In the genomic region with DNA sequence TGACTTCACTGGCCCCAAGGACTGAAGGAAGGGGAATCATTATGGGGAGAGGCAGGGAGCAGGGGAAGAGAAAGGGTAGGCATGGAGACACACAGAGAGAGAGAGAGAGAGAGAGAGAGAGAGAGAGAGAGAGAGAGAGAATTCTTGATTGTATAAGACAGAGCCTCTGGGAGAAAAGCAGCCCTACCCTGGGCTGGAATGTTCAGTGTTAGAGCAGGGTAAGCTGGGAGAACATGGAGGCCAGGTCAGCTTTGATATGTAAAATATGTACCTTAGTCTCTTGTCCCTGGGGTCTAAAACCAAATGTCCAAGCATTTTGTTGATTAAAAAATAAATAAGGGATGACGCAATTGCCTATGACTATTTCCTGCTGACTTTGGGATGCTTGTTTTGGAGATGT, we compare ENCODE assay signal across 19 mouse cellular contexts.
DNase-seq lines count a peak whose midpoint lies in the region; ATAC-seq and TF ChIP-seq lines count a peak whose summit lies in the region.
"Had no signal": no experiment of that assay in that cellular context is flagged by ENCODE, and none has a peak within 500 bp of the region (broad histone marks: within the 10 kb centered on the region; RNA-seq: fewer than 3 reads in every experiment).

No protein-coding gene starts in this region.

- ATAC-seq in lung, postnatal 0 days: no peak
- no peak for ATAC-seq in activated CD4-positive, CD25-positive, alpha-beta regulatory T cell, adult 4 months
- ATAC-seq: forebrain, embryonic 14.5 days; forebrain, embryonic 16.5 days had no signal

- no peak for TF ChIP-seq CTCF in lung, postnatal 0 days (IDR thresholded peaks at IDR 0.05)

- no peaks in the 10 kb centered on the region for H3K9me3 ChIP-seq in lung, postnatal 0 days (ENCODE audit: low read length)
- H3K9me3 ChIP-seq: embryonic facial prominence, embryonic 10.5 days; embryonic facial prominence, embryonic 12.5 days; forebrain, embryonic 12.5 days had no signal

- H3K27ac ChIP-seq in lung, postnatal 0 days (ENCODE audit: low read length): no peak overlapping the region
- H3K27ac ChIP-seq: embryonic facial prominence, embryonic 10.5 days; embryonic facial prominence, embryonic 12.5 days; forebrain, embryonic 12.5 days had no signal

- no peak overlapping the region for H3K9ac ChIP-seq in lung, postnatal 0 days (replicated peaks; ENCODE audit: low read depth)
- H3K9ac ChIP-seq: embryonic facial prominence, embryonic 12.5 days; forebrain, embryonic 12.5 days had no signal

- H3K4me3 ChIP-seq in lung, postnatal 0 days (ENCODE audit: low read depth, low read length): no peak overlapping the region
- H3K4me3 ChIP-seq: embryonic facial prominence, embryonic 10.5 days; embryonic facial prominence, embryonic 12.5 days; forebrain, embryonic 12.5 days had no signal

- H3K36me3 ChIP-seq in lung, postnatal 0 days (ENCODE audit: insufficient read depth, low read length): no peaks in the 10 kb centered on the region
- H3K36me3 ChIP-seq: embryonic facial prominence, embryonic 10.5 days; embryonic facial prominence, embryonic 12.5 days; forebrain, embryonic 12.5 days had no signal

- DNase-seq in lung, postnatal 0 days (ENCODE audit: low spot score): peak; percentile 8
- DNase-seq in lung, postnatal 36 days: no peak
- DNase-seq in ES-CJ7 (ENCODE audit: low read depth, low spot score): peak; percentile 74
- peak; percentile 72 for DNase-seq in ZHBTc4 (ENCODE audit: low read depth, low spot score)
- no peak for DNase-seq in left cerebral cortex, adult 9 months (ENCODE audit: low spot score in 2 of 2)
- DNase-seq: adrenal gland, adult 8-10 months; adrenal gland, postnatal 14 days; adrenal gland, postnatal 36 days; cerebellum, adult 11-12 months; cerebellum, adult 2 months; cerebellum, adult 9-10 months; cerebellum, postnatal 10 days; cerebellum, postnatal 25 days had no signal

- no peaks in the 10 kb centered on the region for H3K27me3 ChIP-seq in lung, postnatal 0 days (replicated peaks; ENCODE audit: insufficient read depth, low read length)
- H3K27me3 ChIP-seq: embryonic facial prominence, embryonic 12.5 days; forebrain, embryonic 12.5 days had no signal

- TF ChIP-seq EP300 in lung, postnatal 0 days (IDR thresholded peaks at IDR 0.05): no peak

- 94% methylated on average over 1 of the region's 1 CpGs for WGBS in lung, postnatal 0 days

- no peak overlapping the region for H3K4me2 ChIP-seq in lung, postnatal 0 days (replicated peaks; ENCODE audit: low read depth, low read length)
- H3K4me2 ChIP-seq: embryonic facial prominence, embryonic 12.5 days; forebrain, embryonic 12.5 days had no signal

- H3K4me1 ChIP-seq in lung, postnatal 0 days (ENCODE audit: insufficient read depth, low read depth, low read length): no peaks in the 10 kb centered on the region
- H3K4me1 ChIP-seq: embryonic facial prominence, embryonic 12.5 days had no signal

Comparison
In these comparisons a context has a peak if more than half of its experiments do, and no peak if none do; other contexts are left out.
1. DNase-seq: peak in lung, postnatal 0 days (single experiment), ES-CJ7 (single experiment) and ZHBTc4 (single experiment); none in lung, postnatal 36 days (single experiment) and left cerebral cortex, adult 9 months (0 of 2).